Mouse (Mus musculus) stomach, postnatal 0 days (tissue): ENCODE data around the gene Atf6b. TPM values are rescaled to one million over a fixed set of nuclear protein-coding genes. Genes with fewer than 3 reads are reported as not detected.

ENCODE experiments used
- ATAC-seq: fragments of 200-750 bp; cut with Nextera tagmentation; 2 replicates; pipeline ENCODE4 v1.8.0; 2017; ENCODE audit not compliant: low FRiP score, low TSS enrichment
- DNase-seq: peaks from one replicate; pipeline ENCODE4 v3.0.0-alpha.2; 2016; ENCODE audit warnings: low spot score
- H3K27ac ChIP-seq: fragments of 300-500 bp; sonication (generic); replicated peaks from 2 replicates; pipeline ENCODE4 v1.5.1; 2014; ENCODE audit warnings: mild to moderate bottlenecking, control low read depth
- H3K27me3 ChIP-seq: fragments of 300-500 bp; sonication (generic); 2 replicates; pipeline ENCODE4 v1.6.1; 2014; ENCODE audit warnings: low read length; ENCODE audit not compliant: control insufficient read depth, insufficient read depth
- H3K36me3 ChIP-seq: fragments of 300-500 bp; sonication (generic); 2 replicates; pipeline ENCODE4 v1.6.1; 2014; ENCODE audit warnings: low read length, mixed read lengths; ENCODE audit not compliant: control insufficient read depth, insufficient read depth
- H3K4me1 ChIP-seq: fragments of 300-500 bp; sonication (generic); replicated peaks from 2 replicates; pipeline ENCODE4 v1.6.1; 2014; ENCODE audit warnings: antibody characterized with exemption; ENCODE audit not compliant: control insufficient read depth, insufficient read depth
- H3K4me2 ChIP-seq: fragments of 300-500 bp; sonication (generic); replicated peaks from 2 replicates; pipeline ENCODE4 v1.6.1; 2014; ENCODE audit warnings: low read depth, mild to moderate bottlenecking, control low read depth, moderate library complexity
- H3K4me3 ChIP-seq: fragments of 300-500 bp; sonication (generic); 2 replicates; pipeline ENCODE4 v1.5.1; 2014; ENCODE audit warnings: low read depth, low read length, control low read depth
- H3K9ac ChIP-seq: fragments of 300-500 bp; sonication (generic); 2 replicates; pipeline ENCODE4 v1.6.1; 2014; ENCODE audit warnings: mild to moderate bottlenecking, low read length, control low read depth, mixed read lengths
- H3K9me3 ChIP-seq: fragments of 300-500 bp; sonication (generic); 2 replicates; pipeline ENCODE4 v1.6.1; 2016; ENCODE audit warnings: low read length; ENCODE audit not compliant: control insufficient read depth
- CTCF ChIP-seq: IDR thresholded peaks from 2 replicates; pipeline ENCODE4 v1.5.1; 2016; ENCODE audit warnings: antibody characterized with exemption, low read depth, mild to moderate bottlenecking, moderate library complexity
- EP300 ChIP-seq: optimal IDR thresholded peaks from 2 replicates; pipeline ENCODE3; 2016; ENCODE audit warnings: antibody characterized with exemption
- WGBS: fragments of 180-500 bp; shearing (Covaris S2); extraction: QIAGEN DNeasy Blood & Tissue Kit; methylation state at CpG from one replicate; pipeline ENCODE4 v1.1.7; 2014; 5-methylcytosine and 5-hydroxymethylcytosine counted together
- polyA plus RNA-seq: library from polyadenylated mRNA; unstranded; fragments of >200 nt; fragmentation: Nextera tagmentation; extraction: Ambion mirVana; gene quantifications from 2 replicates; pipeline ENCODE4 v1.2.1, GENCODE M21; 2015

Atf6b gene
- polyA plus RNA-seq, 1 experiment from 2014 or later, result 35.4 TPM

- H3K27me3 ChIP-seq, result no peaks in the 10 kb centered on the region
- WGBS, result 70% methylated on average over 3 of the region's 3 CpGs
- H3K4me3 ChIP-seq, result no peak overlapping the region
- TF ChIP-seq EP300 (no peak), CTCF (no peak)
- no peak overlapping the region for H3K27ac ChIP-seq
- no peaks in the 10 kb centered on the region for H3K36me3 ChIP-seq
- H3K9me3 ChIP-seq, result no peaks in the 10 kb centered on the region
- H3K4me1 ChIP-seq, result no peaks in the 10 kb centered on the region; the same call in 1 of the 2 replicates
- H3K4me2 ChIP-seq, result no peak overlapping the region
- DNase-seq (no peak), ATAC-seq (no peak)
- no peak overlapping the region for H3K9ac ChIP-seq
Observed at GRCm38 (mm10) chr17:34641945-34642344, 5.0 kb upstream of the Atf6b start.

GRCm38 (mm10) chr17:34643379-34643778 is 3.6 kb upstream of the Atf6b start:
- DNase-seq (no peak), ATAC-seq (no peak)
- Histone ChIP-seq H3K27ac (peak overlapping the region; percentile 46), H3K9me3 (no peaks in the 10 kb centered on the region), H3K27me3 (no peaks in the 10 kb centered on the region), H3K4me2 (no peak overlapping the region), H3K4me1 (no peaks in the 10 kb centered on the region; the same call in 1 of the 2 replicates), H3K4me3 (no peak overlapping the region), H3K9ac (no peak overlapping the region), H3K36me3 (no peaks in the 10 kb centered on the region)
- 76% methylated on average over 4 of the region's 4 CpGs for WGBS
- TF ChIP-seq CTCF, result no peak
- TF ChIP-seq EP300, result no peak

- no peak for ATAC-seq
- Histone ChIP-seq H3K4me2 (no peak overlapping the region), H3K9me3 (no peaks in the 10 kb centered on the region), H3K4me1 (no peaks in the 10 kb centered on the region; the same call in 1 of the 2 replicates), H3K27ac (peak overlapping the region; percentile 46; the same call in 1 of the 2 replicates), H3K4me3 (no peak overlapping the region), H3K9ac (no peak overlapping the region), H3K27me3 (no peaks in the 10 kb centered on the region), H3K36me3 (no peaks in the 10 kb centered on the region)
- DNase-seq, result peak; percentile 59
- WGBS, result 59% methylated on average over 10 of the region's 10 CpGs
- TF ChIP-seq CTCF (no peak), EP300 (no peak)
Observed at GRCm38 (mm10) chr17:34643944-34644343, 3.0 kb upstream of the Atf6b start.

GRCm38 (mm10) chr17:34644608-34645007 is 2.3 kb upstream of the Atf6b start, which contains the start of gene Fkbpl:
Gene Fkbpl, plus strand, starts transcription at chr17:34644764.
- Histone ChIP-seq H3K9me3 (no peaks in the 10 kb centered on the region), H3K9ac (peak within 1 kb of the TSS; percentile 63), H3K36me3 (no peaks in the 10 kb centered on the region), H3K4me3 (peak within 1 kb of the TSS; percentile 53), H3K27ac (peak within 1 kb of the TSS; percentile 82), H3K27me3 (no peaks in the 10 kb centered on the region), H3K4me2 (peak within 1 kb of the TSS; percentile 83), H3K4me1 (no peaks in the 10 kb centered on the region; the same call in 1 of the 2 replicates)
- WGBS, result under 1% methylated on average over 16 of the region's 16 CpGs
- DNase-seq (peak; percentile 95), ATAC-seq (peak; percentile 82)
- TF ChIP-seq CTCF (no peak), EP300 (no peak)

GRCm38 (mm10) chr17:34645256-34645829 is 1.6 kb upstream of the Atf6b start:
- ATAC-seq, result no peak
- Histone ChIP-seq H3K27ac (no peak overlapping the region), H3K27me3 (no peaks in the 10 kb centered on the region), H3K36me3 (no peaks in the 10 kb centered on the region; the same call in 1 of the 2 replicates), H3K4me2 (peak overlapping the region; percentile 83), H3K4me1 (no peaks in the 10 kb centered on the region; the same call in 1 of the 2 replicates), H3K9me3 (no peaks in the 10 kb centered on the region), H3K4me3 (peak overlapping the region; percentile 53), H3K9ac (peak overlapping the region; percentile 63)
- WGBS, result 38% methylated on average over 10 of the region's 10 CpGs
- no peak for DNase-seq
- TF ChIP-seq CTCF, result no peak

- H3K4me1 ChIP-seq, result no peaks in the 10 kb centered on the region; the same call in 1 of the 2 replicates
- peak overlapping the region; percentile 83; the same call in 1 of the 2 replicates for H3K4me2 ChIP-seq
- DNase-seq (no peak), ATAC-seq (no peak)
- peaks cover 5% of the 10 kb centered on the region for H3K36me3 ChIP-seq
- H3K27me3 ChIP-seq, result no peaks in the 10 kb centered on the region
- no peak overlapping the region; the same call in 1 of the 2 replicates for H3K27ac ChIP-seq
- H3K9ac ChIP-seq, result no peak overlapping the region
- TF ChIP-seq CTCF, result no peak
- no peak for TF ChIP-seq EP300
- H3K4me3 ChIP-seq, result no peak overlapping the region
- H3K9me3 ChIP-seq, result no peaks in the 10 kb centered on the region
- WGBS, result 85% methylated on average over 30 of the region's 30 CpGs
Observed at GRCm38 (mm10) chr17:34645831-34646511, 975 bp upstream of the Atf6b start.
